Mouse (Mus musculus) hindbrain, embryonic 12.5 days (tissue): ENCODE data around the gene Rpl19. TPM values are rescaled to one million over a fixed set of nuclear protein-coding genes. Genes with fewer than 3 reads are reported as not detected.
A peak's percentile ranks its signal among the peaks of the same experiment; 100 is the strongest.

Experiments
- ATAC-seq: fragments of 200-750 bp; cut with Nextera tagmentation; 2 replicates; pipeline ENCODE4 v1.8.0; 2017; ENCODE audit warnings: moderate TSS enrichment; ENCODE audit not compliant: low FRiP score
- H3K27ac ChIP-seq: fragments of 300-500 bp; sonication (generic); 2 replicates; pipeline ENCODE4 v1.5.1; 2016; ENCODE audit warnings: mild to moderate bottlenecking
- H3K27me3 ChIP-seq: fragments of 300-500 bp; sonication (generic); 2 replicates; pipeline ENCODE4 v1.6.1; 2016; ENCODE audit warnings: mild to moderate bottlenecking
- H3K36me3 ChIP-seq: fragments of 300-500 bp; sonication (generic); 2 replicates; pipeline ENCODE4 v1.6.1; 2016; ENCODE audit warnings: mild to moderate bottlenecking
- H3K4me1 ChIP-seq: fragments of 300-500 bp; sonication (generic); 2 replicates; pipeline ENCODE4 v1.6.1; 2016
- H3K4me2 ChIP-seq: fragments of 300-500 bp; sonication (generic); replicated peaks from 2 replicates; pipeline ENCODE4 v1.6.1; 2016; ENCODE audit warnings: mild to moderate bottlenecking
- H3K4me3 ChIP-seq: fragments of 300-500 bp; sonication (generic); 2 replicates; pipeline ENCODE4 v1.5.1; 2016; ENCODE audit warnings: mild to moderate bottlenecking
- H3K9ac ChIP-seq: fragments of 300-500 bp; sonication (generic); 2 replicates; pipeline ENCODE4 v1.6.1; 2016; ENCODE audit warnings: mild to moderate bottlenecking, moderate library complexity
- H3K9me3 ChIP-seq: fragments of 300-500 bp; sonication (generic); replicated peaks from 2 replicates; pipeline ENCODE4 v1.6.1; 2016; ENCODE audit warnings: mild to moderate bottlenecking
- WGBS: fragments of 180-500 bp; shearing (Covaris S2); methylation state at CpG from one replicate; pipeline ENCODE4 v1.1.7; 2016; 5-methylcytosine and 5-hydroxymethylcytosine counted together
- polyA plus RNA-seq: library from polyadenylated mRNA; unstranded; fragments of >200 nt; fragmentation: Nextera tagmentation; extraction: Ambion mirVana; gene quantifications from 2 replicates; pipeline ENCODE4 v1.2.1, GENCODE M21; 2016

Gene Rpl19
- polyA plus RNA-seq, result 675 and 726 TPM in 2 replicates

DNA sequence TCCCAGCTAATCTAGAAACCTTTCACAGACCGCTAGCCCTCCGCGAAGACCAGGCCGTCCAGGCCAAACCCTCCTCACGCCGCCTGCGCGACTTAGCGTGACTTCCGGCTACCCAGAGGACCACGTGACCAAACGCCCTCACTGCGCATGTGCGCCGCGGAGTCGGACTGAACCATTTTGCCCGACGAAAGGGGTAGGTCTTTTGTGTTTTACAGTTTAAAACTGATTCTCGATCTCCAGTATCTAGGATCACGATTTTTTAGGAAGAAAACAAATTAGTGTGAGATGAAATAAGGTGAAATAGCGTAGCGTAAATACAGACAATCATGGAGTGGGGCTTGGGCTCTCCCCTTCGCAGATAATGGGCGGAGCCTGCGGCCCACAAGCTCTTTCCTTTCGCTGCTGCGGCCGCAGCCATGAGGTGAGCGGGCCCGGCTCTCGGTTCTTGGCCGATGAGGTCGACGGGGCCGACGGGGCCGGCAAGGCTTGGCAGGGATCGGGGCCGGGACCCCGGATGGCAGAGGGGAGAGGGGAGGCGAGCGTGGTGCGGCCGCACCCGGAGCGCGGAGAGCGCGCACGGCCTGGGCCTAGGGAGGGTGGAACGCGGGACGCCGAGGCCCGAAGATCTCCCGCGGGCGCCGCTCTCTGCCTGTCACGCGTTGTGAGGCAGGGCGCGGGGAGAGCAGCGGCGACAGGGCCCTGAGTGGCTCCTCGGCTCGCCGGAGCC is at the start of gene Rpl19:
Gene Rpl19, plus strand, starts transcription at position 141 of the 727 bp plus-strand sequence.
- Histone ChIP-seq H3K27ac (peak within 1 kb of the TSS; percentile 91), H3K4me1 (peaks cover 25% of the 10 kb centered on the region), H3K9me3 (no peaks in the 10 kb centered on the region), H3K9ac (peak within 1 kb of the TSS; percentile 99), H3K4me3 (peak within 1 kb of the TSS; percentile 100), H3K36me3 (peaks cover 33% of the 10 kb centered on the region), H3K27me3 (no peaks in the 10 kb centered on the region), H3K4me2 (peak within 1 kb of the TSS; percentile 93)
- ATAC-seq, result peak; percentile 55
- under 1% methylated on average over 65 of the region's 69 CpGs for WGBS

GRCm38 (mm10) chr11:97977797-97978196 is 48.7 kb upstream of the Rpl19 start:
- 0 out of 2 replicates have a peak, but pooled peaks cover 3% of the 10 kb centered on the region for H3K4me1 ChIP-seq
- no peak overlapping the region for H3K4me3 ChIP-seq
- no peaks in the 10 kb centered on the region for H3K36me3 ChIP-seq
- H3K4me2 ChIP-seq, result no peak overlapping the region
- 0 out of 2 replicates have a peak, but pooled peaks cover 2% of the 10 kb centered on the region for H3K27me3 ChIP-seq
- H3K27ac ChIP-seq, result no peak overlapping the region
- no peak for ATAC-seq
- no peak overlapping the region for H3K9ac ChIP-seq
- no peaks in the 10 kb centered on the region for H3K9me3 ChIP-seq
- 83% methylated on average over 5 of the region's 5 CpGs for WGBS

DNA sequence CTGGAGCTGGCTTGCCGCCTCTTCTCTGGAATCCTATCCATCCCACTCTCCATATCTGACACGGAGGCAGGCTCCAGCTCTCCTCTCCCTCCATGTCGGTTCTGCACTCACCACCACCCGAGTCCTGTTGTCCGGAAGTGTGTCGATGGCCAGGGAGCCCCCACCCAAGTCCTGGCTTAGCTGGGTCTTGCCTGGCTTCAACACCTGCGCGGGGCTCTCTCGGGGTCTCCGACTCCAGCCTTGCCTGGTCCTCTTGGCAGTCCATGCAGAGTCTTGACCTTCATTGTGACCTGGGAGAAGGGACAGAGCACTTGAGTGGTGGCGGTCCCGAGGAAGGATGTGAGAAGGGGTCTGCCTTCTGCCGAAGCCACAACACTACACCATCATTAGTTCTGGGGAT is 48.1 kb upstream of the Rpl19 start:
- WGBS, result 87% methylated on average over 13 of the region's 13 CpGs
- Histone ChIP-seq H3K9me3 (no peaks in the 10 kb centered on the region), H3K9ac (no peak overlapping the region), H3K4me3 (no peak overlapping the region), H3K36me3 (no peaks in the 10 kb centered on the region), H3K27ac (no peak overlapping the region), H3K27me3 (0 out of 2 replicates have a peak, but pooled peaks cover 6% of the 10 kb centered on the region), H3K4me2 (no peak overlapping the region), H3K4me1 (0 out of 2 replicates have a peak, but pooled peaks cover 3% of the 10 kb centered on the region)
- no peak for ATAC-seq

DNA sequence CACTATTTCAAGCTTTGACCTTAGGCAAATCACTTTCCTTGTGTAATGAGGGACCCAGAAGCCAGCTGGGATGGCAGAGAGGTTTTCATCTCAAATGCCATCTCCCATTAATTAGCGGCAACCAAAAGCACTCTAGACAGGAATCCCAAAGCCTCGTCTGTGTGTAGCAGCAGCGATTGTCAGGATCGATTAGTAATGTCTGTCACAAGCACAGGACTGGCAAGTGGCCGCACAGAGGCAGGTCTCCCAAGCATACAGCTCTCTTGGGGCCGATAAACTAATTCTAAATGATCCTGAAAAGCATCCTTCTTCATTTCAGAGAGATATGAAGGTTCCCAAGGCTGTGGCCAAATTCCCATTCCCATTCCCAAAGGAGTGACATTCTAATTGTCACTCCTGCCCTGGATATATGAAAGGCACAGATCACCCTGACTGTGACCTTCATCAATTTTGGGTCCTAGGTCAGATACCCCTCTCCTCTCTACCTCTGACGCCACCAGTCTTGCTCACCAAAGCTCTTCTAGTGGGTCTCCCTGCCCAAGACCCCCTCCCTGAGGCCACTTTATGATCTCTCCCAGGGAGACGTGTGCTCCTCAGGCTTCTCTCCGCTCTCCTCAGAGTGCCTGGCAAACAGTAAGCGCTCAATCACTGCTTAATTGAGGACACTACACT is 46.5 kb upstream of the Rpl19 start:
- 0 out of 2 replicates have a peak, but pooled peaks cover 3% of the 10 kb centered on the region for H3K4me1 ChIP-seq
- ATAC-seq, result no peak
- WGBS, result 67% methylated on average over 10 of the region's 10 CpGs
- H3K27me3 ChIP-seq, result peaks cover 19% of the 10 kb centered on the region
- no peaks in the 10 kb centered on the region for H3K36me3 ChIP-seq
- no peak overlapping the region for H3K4me2 ChIP-seq
- no peak overlapping the region for H3K4me3 ChIP-seq
- no peak overlapping the region for H3K27ac ChIP-seq
- H3K9ac ChIP-seq, result no peak overlapping the region
- H3K9me3 ChIP-seq, result no peaks in the 10 kb centered on the region

DNA sequence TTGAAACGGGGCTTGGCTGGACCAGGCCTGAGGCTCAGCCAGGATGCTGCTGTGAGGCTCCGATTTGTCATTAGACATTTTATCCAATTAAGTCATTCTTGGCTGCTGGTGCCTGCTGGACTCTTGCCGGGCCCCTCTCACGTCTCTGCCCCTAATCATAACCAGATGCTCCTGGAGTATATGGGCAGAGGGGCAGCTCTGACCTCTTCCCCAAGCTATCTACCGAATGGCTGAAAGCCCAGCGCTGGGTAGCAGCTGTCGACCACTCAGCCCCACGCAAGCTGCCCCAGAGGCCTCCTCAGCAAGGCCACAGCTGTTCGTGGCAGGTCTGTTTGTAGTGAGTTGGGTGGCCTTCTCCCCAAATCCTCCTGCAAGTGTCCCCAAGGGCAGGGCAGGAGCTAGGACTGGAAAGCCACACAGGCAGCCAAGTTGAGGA is 46.0 kb upstream of the Rpl19 start:
- Histone ChIP-seq H3K4me3 (no peak overlapping the region), H3K4me1 (0 out of 2 replicates have a peak, but pooled peaks cover 3% of the 10 kb centered on the region), H3K4me2 (no peak overlapping the region), H3K27ac (no peak overlapping the region), H3K9me3 (no peaks in the 10 kb centered on the region), H3K36me3 (no peaks in the 10 kb centered on the region), H3K27me3 (peaks cover 25% of the 10 kb centered on the region), H3K9ac (no peak overlapping the region)
- ATAC-seq, result no peak
- 48% methylated on average over 9 of the region's 9 CpGs for WGBS

- Histone ChIP-seq H3K27ac (no peak overlapping the region), H3K27me3 (peaks cover 42% of the 10 kb centered on the region), H3K36me3 (no peaks in the 10 kb centered on the region), H3K9ac (no peak overlapping the region), H3K4me1 (peaks cover 16% of the 10 kb centered on the region), H3K4me2 (no peak overlapping the region), H3K9me3 (no peaks in the 10 kb centered on the region), H3K4me3 (no peak overlapping the region)
- 91% methylated on average over 9 of the region's 9 CpGs for WGBS
- no peak for ATAC-seq
These were observed 43.8 kb upstream of the Rpl19 start for GRCm38 (mm10) chr11:97982721-97983120.

DNA sequence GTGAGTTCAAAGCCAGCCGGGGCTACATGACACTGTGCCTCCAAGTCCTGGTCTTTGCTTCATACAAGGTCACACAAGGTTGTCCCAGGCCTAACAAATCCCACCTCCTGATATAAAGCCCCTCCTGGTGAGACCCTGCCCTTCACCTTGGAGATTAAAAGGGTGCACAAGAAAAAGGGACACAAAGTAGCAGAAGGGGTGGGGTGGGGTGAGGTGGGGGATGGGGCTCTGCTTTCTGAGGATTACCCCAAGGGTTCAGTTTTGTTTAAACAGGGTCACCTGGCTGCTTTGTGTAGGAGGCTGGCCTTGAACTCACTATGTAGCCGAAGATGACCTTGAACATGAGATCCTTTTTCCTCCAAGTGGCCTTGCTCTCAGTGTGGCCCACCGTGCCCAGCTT is 43.0 kb upstream of the Rpl19 start:
- H3K9me3 ChIP-seq, result no peaks in the 10 kb centered on the region
- no peak overlapping the region for H3K4me2 ChIP-seq
- H3K4me1 ChIP-seq, result peaks cover 16% of the 10 kb centered on the region
- ATAC-seq, result no peak
- no peaks in the 10 kb centered on the region for H3K36me3 ChIP-seq
- 90% methylated on average over 3 of the region's 3 CpGs for WGBS
- H3K9ac ChIP-seq, result no peak overlapping the region
- H3K27ac ChIP-seq, result no peak overlapping the region
- H3K4me3 ChIP-seq, result no peak overlapping the region
- peaks cover 42% of the 10 kb centered on the region for H3K27me3 ChIP-seq

DNA sequence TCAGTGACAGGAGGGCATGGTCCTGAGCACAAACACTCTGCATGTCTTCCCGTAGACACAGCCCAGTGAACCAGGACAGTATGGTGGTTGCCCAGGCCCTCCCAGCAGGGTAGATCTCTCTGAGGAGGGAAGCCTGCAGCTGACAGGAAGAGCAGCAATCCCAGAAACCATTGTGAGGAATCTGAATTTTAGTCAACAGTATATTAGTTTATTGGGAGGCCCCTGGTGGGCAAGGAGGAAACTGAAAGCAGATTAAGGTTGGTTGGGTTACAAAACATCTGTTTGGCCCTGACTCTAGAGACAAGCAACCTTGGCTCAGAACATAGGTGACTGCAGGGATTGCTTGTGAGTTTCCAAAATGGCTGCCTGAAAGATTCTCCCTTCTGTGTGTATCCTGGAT is 42.5 kb upstream of the Rpl19 start:
- no peak overlapping the region for H3K4me2 ChIP-seq
- H3K4me1 ChIP-seq, result peaks cover 16% of the 10 kb centered on the region
- 62% methylated on average over 1 of the region's 1 CpGs for whole genome bisulfite sequencing
- H3K27ac ChIP-seq, result no peak overlapping the region
- H3K27me3 ChIP-seq, result peaks cover 42% of the 10 kb centered on the region
- ATAC-seq, result no peak
- no peaks in the 10 kb centered on the region for H3K36me3 ChIP-seq
- no peaks in the 10 kb centered on the region for H3K9me3 ChIP-seq
- H3K4me3 ChIP-seq, result no peak overlapping the region
- H3K9ac ChIP-seq, result no peak overlapping the region

DNA sequence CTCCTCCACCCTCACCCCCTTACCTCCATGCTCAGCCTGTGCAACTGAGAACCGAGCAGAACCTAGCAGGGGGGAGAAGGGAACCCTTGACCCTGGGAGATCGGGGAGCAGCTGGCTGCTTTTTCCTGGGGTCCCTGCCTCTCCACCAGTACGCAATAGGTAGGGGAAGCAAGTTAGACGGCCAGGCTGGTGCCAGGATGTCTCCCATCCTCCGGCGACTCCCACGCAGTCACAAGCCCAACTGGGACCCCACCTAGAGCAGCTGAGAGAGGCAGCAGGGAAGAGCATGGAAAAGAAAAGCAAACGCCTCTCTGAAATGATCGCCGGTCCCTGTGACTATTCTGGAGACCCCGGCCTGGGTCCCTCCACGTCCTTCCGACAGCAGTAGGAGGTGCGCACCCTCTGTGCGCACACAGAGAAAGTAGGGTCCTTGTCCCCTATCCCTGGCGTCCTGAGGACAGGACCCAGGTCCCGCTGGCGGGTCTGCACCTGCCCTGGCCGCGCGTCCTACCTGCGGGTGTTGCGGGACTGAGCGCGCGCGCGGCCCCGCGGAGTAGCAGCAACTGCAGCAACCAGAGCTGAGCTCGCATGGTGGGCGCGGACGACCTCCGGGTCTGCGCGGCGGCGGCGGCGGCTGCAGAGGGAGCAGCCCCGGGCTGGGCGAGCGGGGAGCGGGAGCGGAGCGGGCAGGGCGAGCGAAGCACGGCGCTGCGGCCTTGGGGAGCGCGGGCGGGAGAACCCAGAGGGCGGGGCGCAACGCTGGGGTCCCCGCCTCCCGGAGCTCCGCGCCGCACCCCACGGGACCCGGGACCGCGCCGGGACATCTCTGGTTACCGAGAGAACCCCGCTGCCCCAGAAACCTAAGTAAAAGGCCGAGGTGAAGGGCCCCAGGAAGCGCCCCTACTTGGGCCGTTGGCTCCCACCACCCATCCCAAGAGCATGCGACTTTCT is 40.5 kb upstream of the Rpl19 start, which contains the start of gene Plxdc1:
Gene Plxdc1, minus strand, starts transcription at position 718 of the 951 bp plus-strand sequence.
- Histone ChIP-seq H3K36me3 (no peaks in the 10 kb centered on the region), H3K27me3 (peaks cover 42% of the 10 kb centered on the region), H3K4me1 (peaks cover 27% of the 10 kb centered on the region), H3K9ac (peak within 1 kb of the TSS; percentile 56), H3K9me3 (no peaks in the 10 kb centered on the region), H3K4me3 (peak within 1 kb of the TSS; percentile 70), H3K27ac (no peak within 1 kb of the TSS), H3K4me2 (peak within 1 kb of the TSS; percentile 66)
- no peak for ATAC-seq
- 3% methylated on average over 72 of the region's 74 CpGs for WGBS

DNA sequence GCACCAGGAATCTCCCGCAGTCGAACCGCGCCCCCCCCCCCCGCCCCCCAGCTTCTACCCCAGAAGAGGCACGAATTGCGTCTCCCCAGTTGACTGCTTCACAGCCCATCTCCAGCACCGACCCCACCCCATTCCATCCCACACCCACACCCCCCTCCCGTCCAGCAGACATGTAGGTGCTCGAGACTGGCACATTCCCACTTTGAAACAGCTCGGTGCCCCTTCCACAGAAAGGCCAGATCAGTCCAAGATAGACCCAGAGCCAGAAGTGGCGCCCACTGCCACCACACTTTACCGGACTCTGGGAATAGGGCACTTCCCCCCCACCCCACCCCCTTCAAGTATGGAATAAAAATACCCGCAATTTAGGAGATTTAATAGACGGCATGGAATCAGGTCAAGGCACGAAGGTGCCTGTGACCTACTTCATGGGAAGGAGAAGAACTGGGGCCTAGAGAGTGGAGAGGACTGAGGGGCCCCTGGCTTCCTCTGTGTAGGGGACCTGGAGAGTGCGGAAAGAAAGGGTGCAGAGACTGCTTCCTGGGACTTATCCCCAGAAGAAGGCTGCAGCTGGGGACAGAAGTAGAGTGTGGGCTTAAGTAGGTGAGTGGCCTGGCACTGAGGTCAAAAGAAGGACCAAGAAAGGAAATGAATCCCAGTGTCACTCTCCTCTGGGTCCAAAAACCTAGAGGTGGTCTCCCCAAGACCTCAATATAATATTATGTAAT is 39.6 kb upstream of the Rpl19 start:
- Histone ChIP-seq H3K4me1 (peaks cover 27% of the 10 kb centered on the region), H3K4me3 (peak overlapping the region; percentile 70), H3K36me3 (no peaks in the 10 kb centered on the region), H3K9ac (no peak overlapping the region), H3K4me2 (peak overlapping the region; percentile 66), H3K27me3 (peaks cover 42% of the 10 kb centered on the region), H3K9me3 (no peaks in the 10 kb centered on the region), H3K27ac (no peak overlapping the region)
- 36% methylated on average over 13 of the region's 17 CpGs for WGBS
- ATAC-seq, result 0 out of 2 replicates have a peak, but pooled peaks have one; percentile 2
